Mouse (Mus musculus): Measurements from ENCODE around the gene Tifa. TPM values are rescaled to one million over a fixed set of nuclear protein-coding genes. Genes with fewer than 3 reads are reported as not detected.

The Tifa gene
- total and polyA plus RNA-seq, 2 experiments = 12.5 to 24.8 TPM

DNA sequence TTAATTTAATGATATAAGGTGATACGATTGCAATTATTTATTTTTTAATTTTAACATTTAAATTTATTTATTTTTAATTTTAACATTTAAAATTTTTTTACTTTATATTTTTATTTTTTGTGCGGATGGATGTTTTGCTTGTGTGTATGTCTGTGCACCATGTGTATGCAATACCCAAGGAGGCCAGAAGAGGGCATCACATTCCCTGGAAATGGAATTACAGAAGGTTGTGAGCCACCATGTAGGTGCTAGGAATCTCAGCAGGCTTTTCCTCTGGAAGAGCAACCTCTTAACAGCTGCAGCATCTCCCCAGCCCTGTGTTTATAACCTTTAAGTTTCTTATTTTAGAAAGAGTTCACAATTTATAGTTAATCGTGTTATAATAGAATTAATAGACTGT is 6.2 kb downstream of the Tifa start:
- 98% methylated on average over 3 of the region's 3 CpGs for WGBS
- peaks cover 2% of the 10 kb centered on the region; the same call in 1 of the 2 replicates for H3K4me1 ChIP-seq (ENCODE audit: control insufficient read depth, insufficient read depth, low read length)
- peaks cover 3% of the 10 kb centered on the region; the same call in 1 of the 2 replicates for H3K79me2 ChIP-seq (ENCODE audit: control insufficient read depth, insufficient read depth, low read length)
- no peak overlapping the region for H3K27ac ChIP-seq (replicated peaks; ENCODE audit: insufficient read depth, low read depth, low read length)
- no peaks in the 10 kb centered on the region for H3K27me3 ChIP-seq (ENCODE audit: control insufficient read depth, insufficient read depth, low read length)
- no peak overlapping the region for H3K4me3 ChIP-seq (ENCODE audit: insufficient read depth, low read depth, low read length)
- no peak for DNase-seq (ENCODE audit: extremely low read depth, low read depth, low spot score)
- H3K9ac ChIP-seq (ENCODE audit: low read depth, low read length) = no peak overlapping the region
- TF ChIP-seq POLR2A (IDR thresholded peaks at IDR 0.05; ENCODE audit: extremely low read depth, insufficient read depth, low read length) = no peak
- peaks cover 6% of the 10 kb centered on the region; the same call in 1 of the 2 replicates for H3K36me3 ChIP-seq (ENCODE audit: control insufficient read depth, insufficient read depth, low read length)

DNA sequence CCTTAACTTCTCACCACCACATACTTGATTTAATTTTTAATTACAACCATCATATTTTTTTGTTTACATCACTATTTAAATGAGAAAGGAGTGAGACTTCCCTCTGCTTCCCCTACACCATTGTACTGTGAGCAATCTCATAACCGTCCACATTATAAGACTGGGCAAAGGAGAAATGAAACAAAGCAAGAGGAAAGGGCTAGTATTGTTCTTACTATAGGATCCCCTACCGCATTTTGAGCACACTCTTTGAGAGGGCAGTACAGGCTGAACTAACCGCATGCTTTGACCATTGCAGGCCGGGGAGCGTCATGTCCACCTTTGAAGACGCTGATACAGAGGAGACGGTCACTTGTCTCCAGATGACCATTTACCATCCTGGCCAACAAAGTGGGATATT is 6.7 kb downstream of the Tifa start:
- Histone ChIP-seq H3K27ac (replicated peaks; ENCODE audit: insufficient read depth, low read depth, low read length) (no peak overlapping the region), H3K4me3 (ENCODE audit: insufficient read depth, low read depth, low read length) (no peak overlapping the region), H3K9ac (ENCODE audit: low read depth, low read length) (no peak overlapping the region), H3K36me3 (ENCODE audit: control insufficient read depth, insufficient read depth, low read length) (peaks cover 6% of the 10 kb centered on the region; the same call in 1 of the 2 replicates), H3K4me1 (ENCODE audit: control insufficient read depth, insufficient read depth, low read length) (peaks cover 2% of the 10 kb centered on the region; the same call in 1 of the 2 replicates), H3K79me2 (ENCODE audit: control insufficient read depth, insufficient read depth, low read length) (peaks cover 1% of the 10 kb centered on the region; the same call in 1 of the 2 replicates), H3K27me3 (ENCODE audit: control insufficient read depth, insufficient read depth, low read length) (no peaks in the 10 kb centered on the region)
- no peak for DNase-seq (ENCODE audit: extremely low read depth, low read depth, low spot score)
- TF ChIP-seq POLR2A (IDR thresholded peaks at IDR 0.05; ENCODE audit: extremely low read depth, insufficient read depth, low read length) (no peak), CTCF (IDR thresholded peaks at IDR 0.05; ENCODE audit: low read depth, low read length) (no peak)
- 92% methylated on average over 7 of the region's 7 CpGs for WGBS

DNA sequence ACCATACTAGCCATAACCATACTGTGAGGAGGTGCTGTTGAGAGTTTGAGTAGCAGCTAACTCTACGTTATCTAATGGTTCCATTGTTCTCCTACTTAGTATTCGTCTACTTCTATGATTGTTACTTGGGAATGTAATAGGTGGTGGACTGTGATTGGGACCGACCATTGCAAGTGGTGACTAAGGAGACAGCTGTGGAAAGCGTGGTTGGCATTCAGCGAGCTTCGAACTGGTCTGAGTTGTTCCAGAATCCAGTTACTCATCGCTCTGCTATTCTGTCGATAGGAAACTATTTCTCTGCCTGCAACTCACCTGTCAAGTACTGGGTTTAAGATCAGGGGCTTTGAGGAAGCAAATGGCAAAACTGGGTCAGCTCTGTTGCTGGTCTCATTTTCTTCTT is 11.6 kb downstream of the Tifa start:
- no peak overlapping the region for H3K4me3 ChIP-seq (ENCODE audit: insufficient read depth, low read depth, low read length)
- 95% methylated on average over 8 of the region's 8 CpGs for WGBS
- no peak for DNase-seq (ENCODE audit: extremely low read depth, low read depth, low spot score)
- no peaks in the 10 kb centered on the region for H3K79me2 ChIP-seq (ENCODE audit: control insufficient read depth, insufficient read depth, low read length)
- H3K27me3 ChIP-seq (ENCODE audit: control insufficient read depth, insufficient read depth, low read length) = no peaks in the 10 kb centered on the region
- H3K36me3 ChIP-seq (ENCODE audit: control insufficient read depth, insufficient read depth, low read length) = peaks cover 6% of the 10 kb centered on the region; the same call in 1 of the 2 replicates
- no peak for TF ChIP-seq POLR2A (IDR thresholded peaks at IDR 0.05; ENCODE audit: extremely low read depth, insufficient read depth, low read length)
- TF ChIP-seq CTCF (IDR thresholded peaks at IDR 0.05; ENCODE audit: low read depth, low read length) = no peak
- no peaks in the 10 kb centered on the region for H3K4me1 ChIP-seq (ENCODE audit: control insufficient read depth, insufficient read depth, low read length)
- H3K9ac ChIP-seq (ENCODE audit: low read depth, low read length) = no peak overlapping the region
- no peak overlapping the region for H3K27ac ChIP-seq (replicated peaks; ENCODE audit: insufficient read depth, low read depth, low read length)

DNA sequence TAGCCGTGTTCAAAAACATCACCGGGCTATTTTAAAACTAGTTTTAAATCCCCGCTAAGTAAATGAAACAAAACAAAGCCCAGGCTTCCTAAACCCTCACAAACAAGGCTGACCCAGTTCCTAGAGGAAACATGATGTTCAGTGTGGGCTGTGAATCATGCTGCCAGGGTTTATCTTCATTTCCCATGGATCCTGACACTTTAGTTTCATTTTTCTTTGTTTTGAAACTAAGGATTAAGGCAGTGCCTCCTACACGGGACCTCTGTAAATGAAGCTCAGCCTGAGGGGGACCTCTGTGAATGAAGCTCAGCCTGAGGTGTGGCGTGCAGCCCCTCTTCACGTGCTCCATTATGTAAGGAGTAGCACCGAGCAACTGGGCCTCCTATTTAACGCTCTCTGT is 13.2 kb downstream of the Tifa start:
- TF ChIP-seq CTCF (IDR thresholded peaks at IDR 0.05; ENCODE audit: low read depth, low read length) (no peak), POLR2A (IDR thresholded peaks at IDR 0.05; ENCODE audit: extremely low read depth, insufficient read depth, low read length) (no peak)
- Histone ChIP-seq H3K79me2 (ENCODE audit: control insufficient read depth, insufficient read depth, low read length) (no peaks in the 10 kb centered on the region), H3K9ac (ENCODE audit: low read depth, low read length) (no peak overlapping the region; the same call in 1 of the 2 replicates), H3K36me3 (ENCODE audit: control insufficient read depth, insufficient read depth, low read length) (peaks cover 3% of the 10 kb centered on the region; the same call in 1 of the 2 replicates), H3K4me1 (ENCODE audit: control insufficient read depth, insufficient read depth, low read length) (no peaks in the 10 kb centered on the region), H3K27ac (replicated peaks; ENCODE audit: insufficient read depth, low read depth, low read length) (peak overlapping the region; percentile 28; the same call in 1 of the 2 replicates), H3K4me3 (ENCODE audit: insufficient read depth, low read depth, low read length) (peak overlapping the region; percentile 10; the same call in 1 of the 2 replicates), H3K27me3 (ENCODE audit: control insufficient read depth, insufficient read depth, low read length) (no peaks in the 10 kb centered on the region)
- no peak for DNase-seq (ENCODE audit: extremely low read depth, low read depth, low spot score)
- WGBS = 49% methylated on average over 8 of the region's 8 CpGs

DNA sequence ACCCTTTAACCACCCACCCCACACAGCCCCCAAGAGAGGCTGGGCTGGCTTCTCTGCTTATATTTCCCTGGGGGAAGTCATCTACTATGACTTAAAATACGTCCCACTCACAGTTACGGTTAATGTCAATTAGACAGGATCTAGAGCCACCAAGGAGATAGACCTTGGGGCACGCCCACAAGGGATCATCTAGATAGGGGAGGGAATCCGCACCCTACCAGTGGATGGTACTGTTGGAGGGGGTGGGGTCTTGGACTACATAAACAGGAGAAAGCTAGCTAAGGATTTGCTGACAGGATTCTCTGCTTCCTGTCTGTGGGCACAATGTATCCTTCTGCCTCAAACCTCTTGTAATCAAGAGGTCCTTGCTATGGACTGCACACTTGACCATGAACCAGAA is 14.8 kb downstream of the Tifa start:
- H3K79me2 ChIP-seq (ENCODE audit: control insufficient read depth, insufficient read depth, low read length) = no peaks in the 10 kb centered on the region
- peaks cover 6% of the 10 kb centered on the region; the same call in 1 of the 2 replicates for H3K36me3 ChIP-seq (ENCODE audit: control insufficient read depth, insufficient read depth, low read length)
- DNase-seq (ENCODE audit: extremely low read depth, low read depth, low spot score) = no peak
- H3K9ac ChIP-seq (ENCODE audit: low read depth, low read length) = no peak overlapping the region
- no peak overlapping the region for H3K27ac ChIP-seq (replicated peaks; ENCODE audit: insufficient read depth, low read depth, low read length)
- TF ChIP-seq POLR2A (IDR thresholded peaks at IDR 0.05; ENCODE audit: extremely low read depth, insufficient read depth, low read length) (no peak), CTCF (IDR thresholded peaks at IDR 0.05; ENCODE audit: low read depth, low read length) (no peak)
- H3K27me3 ChIP-seq (ENCODE audit: control insufficient read depth, insufficient read depth, low read length) = no peaks in the 10 kb centered on the region
- H3K4me1 ChIP-seq (ENCODE audit: control insufficient read depth, insufficient read depth, low read length) = peaks cover 4% of the 10 kb centered on the region
- 89% methylated on average over 4 of the region's 4 CpGs for WGBS
- no peak overlapping the region for H3K4me3 ChIP-seq (ENCODE audit: insufficient read depth, low read depth, low read length)

DNA sequence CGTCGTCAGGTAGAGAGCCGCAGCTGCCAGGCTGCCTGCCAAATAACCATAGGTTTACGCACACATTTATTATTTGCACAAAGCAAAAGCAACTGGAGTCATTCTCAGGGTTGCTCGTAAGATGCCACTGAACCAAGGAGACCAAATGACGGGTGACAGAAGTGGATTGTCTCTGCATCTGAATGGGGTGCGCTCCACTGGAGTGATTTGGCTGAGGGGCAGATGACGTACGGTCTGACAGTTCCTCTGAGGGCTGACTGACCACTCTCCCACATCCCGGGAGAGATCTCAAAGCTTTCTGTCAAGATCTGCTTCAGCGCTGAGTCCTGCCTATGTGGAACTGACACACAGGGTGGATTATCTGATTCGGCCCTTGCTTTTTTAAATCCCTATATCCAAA is 15.5 kb downstream of the Tifa start:
- H3K4me3 ChIP-seq (ENCODE audit: insufficient read depth, low read depth, low read length) = no peak overlapping the region
- no peak for DNase-seq (ENCODE audit: extremely low read depth, low read depth, low spot score)
- H3K4me1 ChIP-seq (ENCODE audit: control insufficient read depth, insufficient read depth, low read length) = peaks cover 4% of the 10 kb centered on the region
- peaks cover 6% of the 10 kb centered on the region; the same call in 1 of the 2 replicates for H3K36me3 ChIP-seq (ENCODE audit: control insufficient read depth, insufficient read depth, low read length)
- H3K9ac ChIP-seq (ENCODE audit: low read depth, low read length) = no peak overlapping the region
- 93% methylated on average over 12 of the region's 12 CpGs for WGBS
- H3K27me3 ChIP-seq (ENCODE audit: control insufficient read depth, insufficient read depth, low read length) = no peaks in the 10 kb centered on the region
- TF ChIP-seq CTCF (IDR thresholded peaks at IDR 0.05; ENCODE audit: low read depth, low read length) = no peak
- no peak for TF ChIP-seq POLR2A (IDR thresholded peaks at IDR 0.05; ENCODE audit: extremely low read depth, insufficient read depth, low read length)
- H3K79me2 ChIP-seq (ENCODE audit: control insufficient read depth, insufficient read depth, low read length) = no peaks in the 10 kb centered on the region
- no peak overlapping the region for H3K27ac ChIP-seq (replicated peaks; ENCODE audit: insufficient read depth, low read depth, low read length)

Data from liver, adult 2 months (tissue).